Mouse (Mus musculus) liver, embryonic 15.5 days (tissue): ENCODE results near the gene C1qtnf9. TPM values are rescaled to one million over a fixed set of nuclear protein-coding genes. Genes with fewer than 3 reads are reported as not detected.

Experiments
- ATAC-seq: fragments of 200-750 bp; cut with Nextera tagmentation; 2 replicates; pipeline ENCODE4 v1.8.0; 2017; ENCODE audit warnings: moderate number of reproducible peaks, mild to moderate bottlenecking, moderate library complexity; ENCODE audit not compliant: insufficient read depth
- H3K27ac ChIP-seq: fragments of 300-500 bp; sonication (generic); replicated peaks from 2 replicates; pipeline ENCODE4 v1.5.1; 2015; ENCODE audit warnings: mild to moderate bottlenecking, inconsistent platforms
- H3K27me3 ChIP-seq: fragments of 300-500 bp; sonication (generic); 2 replicates; pipeline ENCODE4 v1.6.1; 2015; ENCODE audit warnings: mild to moderate bottlenecking, inconsistent platforms
- H3K36me3 ChIP-seq: fragments of 300-500 bp; sonication (generic); replicated peaks from 2 replicates; pipeline ENCODE4 v1.6.1; 2015; ENCODE audit warnings: moderate library complexity, mild to moderate bottlenecking, inconsistent platforms
- H3K4me1 ChIP-seq: fragments of 300-500 bp; sonication (generic); replicated peaks from 2 replicates; pipeline ENCODE4 v1.6.1; 2015; ENCODE audit warnings: inconsistent platforms
- H3K4me2 ChIP-seq: fragments of 300-500 bp; sonication (generic); 2 replicates; pipeline ENCODE4 v1.6.1; 2015; ENCODE audit warnings: moderate library complexity, mild to moderate bottlenecking, inconsistent platforms
- H3K4me3 ChIP-seq: fragments of 300-500 bp; sonication (generic); replicated peaks from 2 replicates; pipeline ENCODE4 v1.5.1; 2015; ENCODE audit warnings: mild to moderate bottlenecking, inconsistent platforms
- H3K9ac ChIP-seq: fragments of 300-500 bp; sonication (generic); 2 replicates; pipeline ENCODE4 v1.6.1; 2015; ENCODE audit warnings: moderate library complexity, mild to moderate bottlenecking, inconsistent platforms
- H3K9me3 ChIP-seq: fragments of 300-500 bp; sonication (generic); replicated peaks from 2 replicates; pipeline ENCODE4 v1.6.1; 2016; ENCODE audit warnings: inconsistent platforms
- WGBS: fragments of 180-500 bp; shearing (Covaris S2); methylation state at CpG from one replicate; pipeline ENCODE4 v1.1.7; 2015; ENCODE audit warnings: mixed read lengths; ENCODE audit not compliant: insufficient replicate concordance; 5-methylcytosine and 5-hydroxymethylcytosine counted together
- polyA plus RNA-seq: library from polyadenylated mRNA; unstranded; fragments of >200 nt; fragmentation: Nextera tagmentation; extraction: Ambion mirVana; gene quantifications from 2 replicates; pipeline ENCODE4 v1.2.1, GENCODE M21; 2015

Gene C1qtnf9
- polyA plus RNA-seq, 1 experiment from 2014 or later = 0.17 TPM

DNA sequence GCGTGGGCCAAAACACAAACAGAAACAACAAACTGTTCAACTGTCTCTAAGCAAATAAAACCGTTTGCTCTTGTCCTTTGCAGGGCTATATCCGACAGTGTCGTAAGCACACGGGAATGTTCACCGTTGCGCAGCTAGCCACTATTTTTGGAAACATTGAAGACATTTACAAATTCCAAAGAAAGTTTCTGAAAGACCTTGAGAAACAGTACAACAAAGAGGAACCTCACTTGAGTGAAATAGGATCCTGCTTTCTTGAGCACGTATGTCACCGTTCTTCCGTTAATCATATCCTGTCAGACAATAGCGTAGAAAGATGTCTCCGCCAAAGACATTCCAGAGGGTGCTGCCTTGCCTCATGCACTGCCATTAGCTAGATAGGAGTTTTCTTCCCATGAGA lies 18.1 kb upstream of the C1qtnf9 start:
- no peak for ATAC-seq
- 67% methylated on average over 12 of the region's 12 CpGs for WGBS
- no peak overlapping the region for H3K27ac ChIP-seq

DNA sequence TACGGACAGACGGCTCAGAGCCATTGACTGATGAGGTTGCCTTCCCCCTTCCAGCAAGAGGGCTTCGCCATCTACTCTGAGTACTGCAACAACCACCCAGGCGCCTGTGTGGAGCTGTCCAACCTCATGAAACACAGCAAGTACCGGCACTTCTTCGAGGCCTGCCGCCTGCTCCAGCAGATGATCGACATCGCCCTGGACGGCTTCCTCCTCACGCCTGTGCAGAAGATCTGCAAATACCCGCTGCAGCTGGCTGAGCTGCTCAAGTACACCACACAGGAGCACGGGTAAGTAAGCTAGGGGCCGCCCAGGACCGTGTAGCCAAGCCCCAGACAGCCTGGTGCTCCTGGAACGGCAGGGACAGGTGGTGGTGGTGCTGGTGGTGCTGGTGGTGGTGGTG lies 16.4 kb upstream of the C1qtnf9 start:
- Histone ChIP-seq H3K4me2 (no peak overlapping the region), H3K4me3 (no peak overlapping the region), H3K27ac (no peak overlapping the region), H3K27me3 (no peaks in the 10 kb centered on the region), H3K9me3 (no peaks in the 10 kb centered on the region), H3K9ac (no peak overlapping the region), H3K4me1 (no peaks in the 10 kb centered on the region; the same call in 1 of the 2 replicates), H3K36me3 (peaks cover 86% of the 10 kb centered on the region)
- 76% methylated on average over 16 of the region's 16 CpGs for WGBS
- no peak for ATAC-seq

More for the DNA sequence above, 18.1 kb upstream of the C1qtnf9 start:
- H3K27me3 ChIP-seq = no peaks in the 10 kb centered on the region
- no peak overlapping the region for H3K9ac ChIP-seq
- H3K9me3 ChIP-seq = no peaks in the 10 kb centered on the region
- no peak overlapping the region for H3K4me2 ChIP-seq
- no peak overlapping the region for H3K4me3 ChIP-seq
- H3K36me3 ChIP-seq = peaks cover 79% of the 10 kb centered on the region
- H3K4me1 ChIP-seq = no peaks in the 10 kb centered on the region; the same call in 1 of the 2 replicates

DNA sequence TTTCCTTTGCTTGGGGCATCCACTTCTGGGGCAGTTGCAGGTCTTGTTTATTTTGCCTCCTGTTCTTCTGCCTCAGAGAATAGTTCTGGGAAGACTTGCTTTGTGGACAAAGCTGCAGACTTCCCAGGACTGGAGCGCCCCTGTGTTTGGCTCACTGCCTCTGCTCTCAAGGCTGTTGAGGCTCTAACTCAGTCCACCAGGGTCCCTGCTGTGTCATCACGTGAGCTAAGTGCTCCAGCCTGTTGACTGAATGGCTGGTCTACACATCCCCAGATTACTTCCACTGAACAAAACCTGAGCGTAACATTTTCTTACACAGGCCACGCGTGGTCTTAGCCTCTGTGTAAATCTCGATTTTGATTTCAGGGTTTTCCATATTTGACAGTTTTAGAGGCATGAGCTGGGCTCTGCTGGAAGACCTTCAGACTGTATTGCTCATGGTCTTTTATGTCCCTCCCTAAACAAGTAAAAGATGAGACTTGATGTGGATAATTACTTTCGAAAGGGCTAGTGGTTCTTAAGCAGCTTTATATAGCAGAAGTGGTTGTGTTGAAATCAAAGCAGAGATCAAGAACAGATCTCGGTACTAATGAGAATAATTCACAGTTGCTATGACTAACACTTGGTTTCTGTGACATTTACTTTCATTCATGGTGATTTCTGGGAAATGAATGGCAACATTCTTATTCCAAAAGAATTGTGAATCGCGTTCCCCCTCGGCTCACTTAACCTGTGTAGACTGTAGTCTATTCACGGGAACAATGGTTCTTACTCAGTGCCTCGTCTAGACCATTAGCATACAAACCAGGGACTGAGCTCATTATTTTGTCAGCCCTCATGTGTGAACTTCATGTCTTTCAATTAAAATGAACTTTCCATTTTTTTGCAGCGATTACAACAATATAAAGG lies 14.8 kb upstream of the C1qtnf9 start:
- Histone ChIP-seq H3K4me1 (no peaks in the 10 kb centered on the region; the same call in 1 of the 2 replicates), H3K9me3 (no peaks in the 10 kb centered on the region), H3K36me3 (peaks cover 84% of the 10 kb centered on the region), H3K27ac (no peak overlapping the region), H3K4me3 (no peak overlapping the region), H3K9ac (no peak overlapping the region), H3K27me3 (no peaks in the 10 kb centered on the region), H3K4me2 (no peak overlapping the region)
- WGBS = 79% methylated on average over 14 of the region's 14 CpGs
- no peak for ATAC-seq

DNA sequence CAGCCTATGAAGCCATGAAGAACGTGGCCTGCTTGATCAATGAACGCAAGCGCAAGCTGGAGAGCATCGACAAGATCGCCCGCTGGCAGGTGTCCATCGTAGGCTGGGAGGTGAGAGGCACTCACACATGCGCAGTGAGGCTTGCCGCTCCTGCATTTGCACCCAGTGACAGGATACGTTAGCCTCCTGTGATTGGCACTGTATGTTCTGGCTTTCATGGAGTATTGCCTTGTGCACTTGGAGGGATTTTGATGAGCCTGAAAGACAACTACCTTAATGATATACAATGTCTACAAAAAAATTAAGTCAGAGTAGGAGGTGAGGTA lies 14.2 kb upstream of the C1qtnf9 start:
- H3K4me3 ChIP-seq = no peak overlapping the region
- peaks cover 86% of the 10 kb centered on the region for H3K36me3 ChIP-seq
- WGBS = 90% methylated on average over 10 of the region's 10 CpGs
- no peak overlapping the region for H3K27ac ChIP-seq
- no peak overlapping the region for H3K9ac ChIP-seq
- no peak for ATAC-seq
- no peaks in the 10 kb centered on the region for H3K9me3 ChIP-seq
- no peak overlapping the region for H3K4me2 ChIP-seq
- no peaks in the 10 kb centered on the region for H3K27me3 ChIP-seq
- no peaks in the 10 kb centered on the region; the same call in 1 of the 2 replicates for H3K4me1 ChIP-seq

DNA sequence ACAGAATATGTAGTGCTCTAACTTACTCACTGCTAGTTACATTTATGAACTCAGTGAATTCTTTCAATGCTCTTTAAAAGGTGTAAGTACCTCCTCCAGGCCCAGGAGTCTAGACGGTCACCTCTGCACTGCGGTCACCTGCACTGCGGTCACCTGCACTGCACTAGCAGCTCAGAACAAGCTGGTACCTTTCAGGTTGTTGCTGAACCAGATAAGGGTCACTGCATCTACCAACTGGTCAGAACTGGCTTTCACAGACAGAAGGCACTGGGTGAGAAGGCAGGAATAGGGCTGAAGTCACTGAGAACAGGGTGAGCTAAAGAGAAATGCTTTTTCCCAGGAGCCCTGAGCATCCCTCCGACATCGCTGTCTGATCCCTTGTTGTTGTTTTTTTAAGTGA lies 13.3 kb upstream of the C1qtnf9 start:
- Histone ChIP-seq H3K4me3 (no peak overlapping the region), H3K27me3 (no peaks in the 10 kb centered on the region), H3K9ac (no peak overlapping the region), H3K4me2 (no peak overlapping the region), H3K36me3 (peaks cover 86% of the 10 kb centered on the region), H3K27ac (no peak overlapping the region), H3K9me3 (no peaks in the 10 kb centered on the region), H3K4me1 (no peaks in the 10 kb centered on the region)
- 86% methylated on average over 5 of the region's 5 CpGs for WGBS
- no peak for ATAC-seq

DNA sequence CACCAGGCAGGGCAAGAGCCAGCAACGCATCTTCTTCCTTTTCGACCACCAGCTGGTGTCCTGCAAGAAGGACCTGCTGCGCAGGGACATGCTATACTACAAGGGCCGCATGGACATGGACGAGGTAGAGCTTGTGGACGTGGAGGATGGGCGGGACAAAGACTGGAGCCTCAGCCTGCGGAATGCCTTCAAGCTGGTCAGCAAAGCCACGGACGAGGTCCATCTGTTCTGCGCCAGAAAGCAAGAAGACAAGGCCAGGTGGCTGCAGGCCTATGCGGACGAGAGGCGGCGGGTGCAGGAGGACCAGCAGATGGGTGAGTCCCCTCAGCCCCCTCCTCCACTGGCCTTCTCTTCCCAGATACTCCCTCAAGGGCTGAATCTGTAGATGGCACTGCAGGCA lies 11.7 kb upstream of the C1qtnf9 start:
- no peaks in the 10 kb centered on the region for H3K9me3 ChIP-seq
- H3K9ac ChIP-seq = no peak overlapping the region
- H3K4me2 ChIP-seq = no peak overlapping the region
- no peaks in the 10 kb centered on the region for H3K4me1 ChIP-seq
- no peaks in the 10 kb centered on the region for H3K27me3 ChIP-seq
- H3K36me3 ChIP-seq = peaks cover 86% of the 10 kb centered on the region
- no peak for ATAC-seq
- 83% methylated on average over 15 of the region's 15 CpGs for WGBS
- no peak overlapping the region for H3K27ac ChIP-seq
- no peak overlapping the region for H3K4me3 ChIP-seq

DNA sequence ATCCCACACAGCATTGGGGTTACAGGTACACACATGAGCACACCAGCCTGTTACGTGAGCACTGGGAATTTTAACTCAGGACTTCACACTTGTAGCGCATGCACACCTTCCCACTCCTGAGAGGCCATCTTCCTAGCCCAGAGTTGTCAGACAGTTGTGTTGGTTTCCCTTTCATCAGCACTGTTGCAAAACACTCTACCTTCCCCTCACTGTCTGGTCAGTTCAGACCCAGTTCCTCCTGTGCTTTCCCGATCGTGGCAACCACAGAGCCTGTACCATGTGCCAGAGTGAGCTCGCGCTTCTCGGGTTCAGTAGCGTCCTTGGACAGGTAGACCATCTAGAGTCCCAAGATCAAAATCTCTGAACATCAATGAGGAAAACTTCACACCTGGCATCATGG lies 10.7 kb upstream of the C1qtnf9 start:
- no peak overlapping the region for H3K27ac ChIP-seq
- H3K4me2 ChIP-seq = no peak overlapping the region
- no peak overlapping the region for H3K9ac ChIP-seq
- 73% methylated on average over 8 of the region's 8 CpGs for WGBS
- H3K27me3 ChIP-seq = no peaks in the 10 kb centered on the region
- no peak overlapping the region for H3K4me3 ChIP-seq
- no peaks in the 10 kb centered on the region for H3K9me3 ChIP-seq
- H3K4me1 ChIP-seq = no peaks in the 10 kb centered on the region
- no peak for ATAC-seq
- H3K36me3 ChIP-seq = peaks cover 89% of the 10 kb centered on the region

DNA sequence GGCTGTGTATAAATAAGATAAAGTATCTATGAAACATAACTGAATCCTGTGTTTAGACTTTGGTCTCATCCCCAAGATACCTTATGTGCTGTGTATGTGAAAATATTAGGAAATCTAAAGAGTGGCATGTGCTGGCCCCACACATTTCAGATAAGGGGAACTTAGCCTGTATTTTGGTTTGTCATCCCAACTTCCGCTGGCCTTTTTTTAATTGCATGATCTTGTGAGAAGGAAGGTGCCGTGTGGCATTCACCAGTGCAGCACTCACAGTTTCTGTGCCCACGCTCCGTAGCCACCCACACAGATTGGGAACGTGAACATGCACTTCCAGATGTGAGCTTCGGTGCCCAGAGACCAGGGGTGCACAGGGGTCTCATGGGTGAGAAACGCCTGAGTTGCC lies 10.2 kb upstream of the C1qtnf9 start:
- Histone ChIP-seq H3K4me1 (no peaks in the 10 kb centered on the region), H3K9ac (no peak overlapping the region), H3K9me3 (no peaks in the 10 kb centered on the region), H3K4me2 (no peak overlapping the region), H3K4me3 (no peak overlapping the region), H3K36me3 (peaks cover 90% of the 10 kb centered on the region), H3K27ac (no peak overlapping the region), H3K27me3 (no peaks in the 10 kb centered on the region)
- WGBS = 82% methylated on average over 7 of the region's 7 CpGs
- no peak for ATAC-seq

DNA sequence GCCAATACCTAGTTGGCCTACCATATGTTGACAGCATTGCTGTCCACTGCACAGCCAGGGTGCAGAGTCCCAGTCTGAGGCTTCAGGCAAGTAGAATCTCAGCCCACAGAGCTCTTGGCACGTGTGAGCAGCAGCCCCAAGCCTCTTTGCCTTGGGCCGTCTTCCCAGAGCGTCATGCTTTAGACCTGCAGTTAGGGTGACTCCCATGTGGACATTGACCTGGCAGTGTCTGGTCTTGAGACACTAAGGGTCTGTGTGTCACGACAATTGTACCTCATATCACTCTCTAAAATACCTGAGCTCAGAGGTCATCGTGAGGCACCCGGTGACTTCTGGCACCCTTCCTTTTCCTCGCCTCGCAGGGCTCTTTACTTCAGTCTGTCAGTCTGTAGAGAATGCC lies 8.8 kb upstream of the C1qtnf9 start:
- no peaks in the 10 kb centered on the region for H3K9me3 ChIP-seq
- H3K27ac ChIP-seq = no peak overlapping the region
- H3K4me3 ChIP-seq = no peak overlapping the region
- no peaks in the 10 kb centered on the region for H3K27me3 ChIP-seq
- H3K9ac ChIP-seq = no peak overlapping the region
- no peak for ATAC-seq
- H3K4me2 ChIP-seq = no peak overlapping the region
- peaks cover 77% of the 10 kb centered on the region for H3K36me3 ChIP-seq
- WGBS = 82% methylated on average over 8 of the region's 8 CpGs
- no peaks in the 10 kb centered on the region for H3K4me1 ChIP-seq

DNA sequence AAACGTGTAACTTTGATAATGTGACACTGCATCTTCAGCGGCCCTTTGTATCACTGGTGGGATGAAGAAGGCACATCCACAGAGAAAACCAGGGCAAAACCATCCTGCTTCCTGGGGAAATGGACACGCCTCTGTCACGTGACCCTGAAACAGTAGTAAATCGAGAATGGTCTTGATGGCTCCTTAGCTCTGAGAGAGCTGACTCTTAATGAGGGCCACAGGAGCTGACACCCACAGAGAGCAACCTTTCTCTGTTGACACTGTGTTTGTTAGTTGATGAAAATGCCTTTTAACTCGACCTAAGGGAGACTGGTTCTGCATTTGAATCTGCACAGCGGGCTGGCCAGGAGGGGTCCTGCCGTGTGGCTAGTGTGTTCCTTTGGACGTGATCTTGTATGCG lies 6.1 kb upstream of the C1qtnf9 start:
- no peaks in the 10 kb centered on the region for H3K27me3 ChIP-seq
- 73% methylated on average over 10 of the region's 10 CpGs for WGBS
- H3K4me1 ChIP-seq = peaks cover 8% of the 10 kb centered on the region; the same call in 1 of the 2 replicates
- peaks cover 50% of the 10 kb centered on the region for H3K36me3 ChIP-seq
- H3K9me3 ChIP-seq = no peaks in the 10 kb centered on the region
- no peak for ATAC-seq
- H3K9ac ChIP-seq = no peak overlapping the region
- H3K4me3 ChIP-seq = no peak overlapping the region
- H3K4me2 ChIP-seq = no peak overlapping the region
- no peak overlapping the region for H3K27ac ChIP-seq

DNA sequence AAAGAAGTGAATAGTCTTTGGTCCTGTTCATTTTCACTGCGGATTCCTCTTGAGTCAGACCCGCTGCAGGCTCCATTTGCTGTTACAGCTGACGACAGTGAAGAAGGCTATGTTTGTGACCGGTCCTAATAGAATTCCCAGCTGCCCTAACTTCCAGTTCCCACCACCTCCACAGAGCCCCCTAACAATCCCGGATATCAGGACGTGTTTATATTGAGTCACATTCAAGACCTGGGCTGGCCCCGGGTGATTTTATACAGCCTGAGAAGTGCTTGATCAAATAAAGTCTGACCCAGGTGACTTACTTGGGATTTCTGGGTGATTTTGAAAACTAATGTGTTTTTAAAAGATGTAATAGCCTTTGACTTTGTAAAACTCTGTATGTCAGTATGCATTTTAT lies 5.2 kb upstream of the C1qtnf9 start:
- peaks cover 43% of the 10 kb centered on the region for H3K36me3 ChIP-seq
- no peak for ATAC-seq
- WGBS = 74% methylated on average over 7 of the region's 7 CpGs
- no peak overlapping the region for H3K9ac ChIP-seq
- no peak overlapping the region for H3K27ac ChIP-seq
- H3K4me3 ChIP-seq = no peak overlapping the region
- no peak overlapping the region for H3K4me2 ChIP-seq
- no peaks in the 10 kb centered on the region for H3K27me3 ChIP-seq
- no peaks in the 10 kb centered on the region for H3K9me3 ChIP-seq
- peaks cover 8% of the 10 kb centered on the region; the same call in 1 of the 2 replicates for H3K4me1 ChIP-seq

DNA sequence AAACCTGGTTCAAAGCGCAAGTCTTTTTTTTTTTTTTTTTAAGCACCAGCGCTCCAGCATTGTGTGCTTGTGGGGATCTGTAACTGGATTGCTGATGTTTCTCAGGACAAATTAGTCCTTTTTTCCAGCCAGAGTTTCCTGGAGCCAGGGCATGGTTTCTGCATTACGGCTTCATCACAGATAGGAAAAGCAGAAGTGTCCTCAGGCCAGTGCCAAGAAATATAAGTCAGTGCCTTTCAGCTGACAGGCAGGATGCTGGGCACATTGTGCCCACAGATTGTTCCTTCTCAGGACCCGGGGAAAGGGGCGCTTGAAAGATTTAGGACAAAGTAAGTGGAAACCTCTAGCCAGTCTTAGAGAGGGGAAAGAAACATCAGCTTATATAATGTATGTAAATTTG lies 4.2 kb upstream of the C1qtnf9 start:
- no peak for ATAC-seq
- no peaks in the 10 kb centered on the region for H3K9me3 ChIP-seq
- 69% methylated on average over 5 of the region's 5 CpGs for WGBS
- H3K27ac ChIP-seq = no peak overlapping the region
- no peaks in the 10 kb centered on the region for H3K27me3 ChIP-seq
- no peak overlapping the region for H3K4me3 ChIP-seq
- no peak overlapping the region for H3K9ac ChIP-seq
- peaks cover 8% of the 10 kb centered on the region; the same call in 1 of the 2 replicates for H3K4me1 ChIP-seq
- no peak overlapping the region for H3K4me2 ChIP-seq
- peaks cover 35% of the 10 kb centered on the region for H3K36me3 ChIP-seq
